9 mouse cellular contexts compared by ENCODE assay signal in the genomic region with DNA sequence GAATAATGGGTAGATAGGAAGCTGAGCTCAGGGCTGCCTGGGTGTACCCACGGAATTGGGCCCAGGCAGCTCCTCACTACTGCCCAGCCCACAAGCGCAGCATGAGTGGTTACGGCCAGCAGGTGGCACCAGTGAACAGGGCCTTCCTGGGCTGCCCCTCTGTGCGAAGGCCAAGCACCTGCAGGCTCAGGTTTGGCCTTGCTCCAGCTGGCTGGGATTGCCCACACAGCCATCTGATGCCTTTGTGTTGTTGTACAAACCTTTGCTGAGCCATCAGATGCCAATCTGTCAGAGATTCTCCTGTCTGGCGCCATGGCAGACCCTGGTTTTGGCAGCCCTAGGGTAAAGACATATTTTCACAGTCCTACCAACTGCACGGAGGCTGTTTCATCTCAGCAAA. TPM values are rescaled to one million over a fixed set of nuclear protein-coding genes. Genes with fewer than 3 reads are reported as not detected.
DNase-seq lines count a peak whose midpoint lies in the region; ATAC-seq and TF ChIP-seq lines count a peak whose summit lies in the region.
"Had no signal": no experiment of that assay in that cellular context is flagged by ENCODE, and none has a peak within 500 bp of the region (broad histone marks: within the 10 kb centered on the region; RNA-seq: fewer than 3 reads in every experiment).

No protein-coding gene starts in this region.

- H3K9me3 ChIP-seq in intestine, embryonic 14.5 days (ENCODE audit: control insufficient read depth, low read length): no peaks in the 10 kb centered on the region
- H3K9me3 ChIP-seq in midbrain, embryonic 15.5 days: no peaks in the 10 kb centered on the region
- H3K9me3 ChIP-seq: embryonic facial prominence, embryonic 15.5 days had no signal

- peak overlapping the region; percentile 50; the same call in 1 of the 2 replicates for H3K27ac ChIP-seq in gastrocnemius, adult 2 months
- no peak overlapping the region for H3K27ac ChIP-seq in intestine, embryonic 14.5 days (ENCODE audit: low read depth)
- H3K27ac ChIP-seq in midbrain, embryonic 15.5 days: no peak overlapping the region
- H3K27ac ChIP-seq: embryonic facial prominence, embryonic 15.5 days had no signal

- H3K4me3 ChIP-seq in gastrocnemius, adult 2 months: no peak overlapping the region
- no peak overlapping the region for H3K4me3 ChIP-seq in intestine, embryonic 14.5 days (ENCODE audit: low read depth, low read length)
- H3K4me3 ChIP-seq in midbrain, embryonic 15.5 days: no peak overlapping the region
- H3K4me3 ChIP-seq: embryonic facial prominence, embryonic 15.5 days had no signal

- no peaks in the 10 kb centered on the region for H3K27me3 ChIP-seq in intestine, embryonic 14.5 days (replicated peaks; ENCODE audit: control insufficient read depth, insufficient read depth, low read length)
- H3K27me3 ChIP-seq in midbrain, embryonic 15.5 days (replicated peaks): no peaks in the 10 kb centered on the region
- H3K27me3 ChIP-seq: embryonic facial prominence, embryonic 15.5 days had no signal

- H3K4me1 ChIP-seq in intestine, embryonic 14.5 days (replicated peaks; ENCODE audit: control insufficient read depth, insufficient read depth, low read length): peaks cover 5% of the 10 kb centered on the region; the same call in 1 of the 2 replicates
- no peaks in the 10 kb centered on the region for H3K4me1 ChIP-seq in midbrain, embryonic 15.5 days

- DNase-seq in 3134 (ENCODE audit: extremely low read depth, insufficient read length, low spot score): peak; percentile 65
- peak; percentile 93 for DNase-seq in ZHBTc4 (ENCODE audit: low read depth, low spot score)
- peak; percentile 98 to 99 for DNase-seq in cerebellum, postnatal 25 days
- peak; percentile 84 for DNase-seq in gastrocnemius, adult 2 months
- peak; percentile 86 for DNase-seq in intestine, embryonic 14.5 days (ENCODE audit: low spot score)
- peak; percentile 97 for DNase-seq in left cerebral cortex, postnatal 4 days
- peak; percentile 40 to 62 for DNase-seq in spleen, postnatal 14 days (ENCODE audit: low spot score in 2 of 2)

- no peaks in the 10 kb centered on the region for H3K36me3 ChIP-seq in intestine, embryonic 14.5 days (ENCODE audit: control insufficient read depth, insufficient read depth, low read length)
- H3K36me3 ChIP-seq in midbrain, embryonic 15.5 days (replicated peaks): no peaks in the 10 kb centered on the region
- H3K36me3 ChIP-seq: embryonic facial prominence, embryonic 15.5 days had no signal

- peak; percentile 86 for TF ChIP-seq CTCF in gastrocnemius, adult 2 months (IDR thresholded peaks at IDR 0.05)

- H3K4me2 ChIP-seq in intestine, embryonic 14.5 days (ENCODE audit: low read length): no peak overlapping the region
- H3K4me2 ChIP-seq in midbrain, embryonic 15.5 days: no peak overlapping the region
- H3K4me2 ChIP-seq: embryonic facial prominence, embryonic 15.5 days had no signal

- WGBS in intestine, embryonic 14.5 days: 32% methylated on average over 6 of the region's 6 CpGs
- 27% methylated on average over 6 of the region's 6 CpGs for WGBS in midbrain, embryonic 15.5 days

- intact Hi-C loops in gastrocnemius, adult 2 months (cut with DNase I): no loop called here
- intact Hi-C loops in left cerebral cortex, postnatal 4 days (cut with DNase I): no loop called here

- no peak overlapping the region for H3K9ac ChIP-seq in intestine, embryonic 14.5 days (ENCODE audit: low read length)
- H3K9ac ChIP-seq in midbrain, embryonic 15.5 days: no peak overlapping the region
- H3K9ac ChIP-seq: embryonic facial prominence, embryonic 15.5 days had no signal

- peak; percentile 74; the same call in 1 of the 2 replicates for ATAC-seq in intestine, embryonic 14.5 days (replicated peaks; ENCODE audit: low FRiP score, low TSS enrichment, low read depth)
- peak; percentile 66 for ATAC-seq in midbrain, embryonic 15.5 days (replicated peaks)

RNA-seq across cellular contexts. Expression of gene Tm6sf1, which starts 9.4 kb away (rescaled TPM):
- 10 to 100 TPM in 1 of 2 experiments, 1 to 10 TPM in 1; 5.8 to 13.1 TPM for total RNA-seq in gastrocnemius, adult 2 months (2021)
- polyA plus RNA-seq in intestine, embryonic 14.5 days (2014; fragmentation: Nextera tagmentation; extraction: Ambion mirVana): 19.8 and 20.1 TPM in 2 replicates
- total RNA-seq in left cerebral cortex, postnatal 4 days (2021): 10 to 100 TPM; 13.9 to 14.1 TPM
- 10.2 and 10.9 TPM in 2 replicates for polyA plus RNA-seq in midbrain, embryonic 15.5 days (2015; fragmentation: Nextera tagmentation; extraction: Ambion mirVana)

RNA-seq across cellular contexts. Expression of gene Gm10160, which starts 12.6 kb away (rescaled TPM):
- total RNA-seq in gastrocnemius, adult 2 months (2021): not detected
- not detected in 2 replicates for polyA plus RNA-seq in intestine, embryonic 14.5 days (2014; fragmentation: Nextera tagmentation; extraction: Ambion mirVana)
- total RNA-seq in left cerebral cortex, postnatal 4 days (2021): not detected
- not detected in 2 replicates for polyA plus RNA-seq in midbrain, embryonic 15.5 days (2015; fragmentation: Nextera tagmentation; extraction: Ambion mirVana)
- polyA plus RNA-seq: embryonic facial prominence, embryonic 15.5 days had no signal

RNA-seq across cellular contexts. Expression of gene Btbd1, which starts 38.9 kb away (rescaled TPM):
- total RNA-seq in gastrocnemius, adult 2 months (2021): 100 to 1,000 TPM; 145 to 194 TPM
- 76.5 and 78.3 TPM in 2 replicates for polyA plus RNA-seq in intestine, embryonic 14.5 days (2014; fragmentation: Nextera tagmentation; extraction: Ambion mirVana)
- 100 to 1,000 TPM; 130 to 133 TPM for total RNA-seq in left cerebral cortex, postnatal 4 days (2021)
- 94.4 and 95.1 TPM in 2 replicates for polyA plus RNA-seq in midbrain, embryonic 15.5 days (2015; fragmentation: Nextera tagmentation; extraction: Ambion mirVana)
